Mouse (Mus musculus): ENCODE data around the gene Olfr1042. TPM values are rescaled to one million over a fixed set of nuclear protein-coding genes. Genes with fewer than 3 reads are reported as not detected.
"Not testable (repeated sequence)": the region's sequence is repeated elsewhere in the genome, so short reads cannot be mapped to it uniquely, and the experiment has no call there.

Olfr1042 gene
- polyA plus RNA-seq (2015; fragmentation: Nextera tagmentation; extraction: Ambion mirVana) = not detected in 2 replicates

DNA sequence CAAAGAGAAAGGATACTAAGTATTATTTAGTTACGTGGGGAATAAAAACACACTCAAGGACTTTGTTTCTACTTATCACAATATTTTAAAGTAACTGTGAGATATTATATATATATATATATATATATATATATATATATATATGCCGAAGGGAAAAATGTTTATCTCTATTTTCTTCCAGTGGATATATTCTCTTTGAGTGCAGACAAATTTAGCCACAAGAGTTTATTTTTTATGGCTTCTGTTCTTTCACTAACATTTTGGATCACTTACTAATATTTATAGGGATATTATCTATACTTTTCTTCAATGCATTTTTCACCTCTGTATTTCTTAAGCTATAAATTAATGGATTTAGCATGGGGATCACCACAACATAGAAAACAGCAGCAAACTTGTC, at the start of gene Olfr1042:
Olfr1042 (minus strand) TSS at position 101 of the 400 bp plus-strand sequence.
- H3K4me1 ChIP-seq = no peaks in the 10 kb centered on the region
- no peaks in the 10 kb centered on the region for H3K36me3 ChIP-seq
- H3K27ac ChIP-seq (replicated peaks) = no peak within 1 kb of the TSS
- no peaks in the 10 kb centered on the region for H3K27me3 ChIP-seq
- no peak within 1 kb of the TSS for H3K4me2 ChIP-seq (replicated peaks)
- no peak for ATAC-seq (replicated peaks)
- no peak within 1 kb of the TSS for H3K9ac ChIP-seq (replicated peaks)
- H3K9me3 ChIP-seq = no peaks in the 10 kb centered on the region
- WGBS = 83% methylated on average over 2 of the region's 2 CpGs
- H3K4me3 ChIP-seq = no peak within 1 kb of the TSS

DNA sequence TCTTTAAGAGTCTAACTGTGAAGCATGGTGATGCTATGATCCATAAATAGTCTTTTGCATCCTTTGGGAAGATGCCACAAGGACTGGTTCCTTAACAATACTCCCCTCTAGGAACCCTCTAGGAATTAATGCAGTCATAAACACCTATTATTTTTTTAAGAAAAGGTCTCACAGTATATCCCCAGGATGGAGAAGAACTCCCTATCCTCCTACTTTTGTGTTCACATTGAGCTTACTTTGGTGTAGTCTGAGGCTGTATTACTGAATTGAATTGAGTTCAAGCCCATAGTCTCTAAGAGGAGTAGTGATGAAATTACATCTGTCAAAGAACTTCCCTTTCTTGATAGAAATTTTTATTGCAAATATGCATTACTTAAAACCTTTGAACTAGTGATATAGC, 41.3 kb upstream of the Olfr1042 start, which contains the start of gene Olfr1045:
Olfr1045 (minus strand) TSS at position 101 of the 400 bp plus-strand sequence.
- Histone ChIP-seq H3K9me3 (no peaks in the 10 kb centered on the region), H3K36me3 (no peaks in the 10 kb centered on the region), H3K4me1 (no peaks in the 10 kb centered on the region), H3K4me3 (no peak within 1 kb of the TSS), H3K27ac (replicated peaks) (no peak within 1 kb of the TSS), H3K27me3 (no peaks in the 10 kb centered on the region), H3K9ac (replicated peaks) (no peak within 1 kb of the TSS), H3K4me2 (replicated peaks) (no peak within 1 kb of the TSS)
- no peak for ATAC-seq (replicated peaks)

DNA sequence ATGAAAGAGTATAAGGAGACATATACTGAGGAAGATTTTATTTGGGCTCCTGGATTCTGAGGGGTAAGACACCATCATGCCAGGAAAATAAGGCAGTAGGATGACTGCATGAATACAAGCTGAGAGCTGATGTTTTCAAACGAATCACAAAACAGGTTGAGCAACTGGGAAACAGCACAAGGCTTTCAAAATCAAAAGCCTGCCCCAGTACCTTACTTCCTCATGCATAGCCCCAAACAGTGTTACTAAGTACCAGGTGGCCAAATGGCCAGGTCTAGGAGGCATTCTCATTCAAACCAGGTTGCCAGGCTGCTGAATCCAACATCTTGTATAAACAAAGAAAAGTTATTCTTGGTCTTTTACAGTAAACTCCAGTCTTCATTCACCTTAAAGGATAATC, 34.2 kb upstream of the Olfr1042 start:
- no peaks in the 10 kb centered on the region for H3K36me3 ChIP-seq
- H3K9ac ChIP-seq (replicated peaks) = no peak overlapping the region
- H3K4me3 ChIP-seq = no peak overlapping the region
- WGBS = 54% methylated on average over 1 of the region's 1 CpGs
- no peak overlapping the region for H3K27ac ChIP-seq (replicated peaks)
- no peaks in the 10 kb centered on the region for H3K9me3 ChIP-seq
- H3K4me2 ChIP-seq (replicated peaks) = no peak overlapping the region
- no peak for ATAC-seq (replicated peaks)
- H3K4me1 ChIP-seq = no peaks in the 10 kb centered on the region
- H3K27me3 ChIP-seq = no peaks in the 10 kb centered on the region

DNA sequence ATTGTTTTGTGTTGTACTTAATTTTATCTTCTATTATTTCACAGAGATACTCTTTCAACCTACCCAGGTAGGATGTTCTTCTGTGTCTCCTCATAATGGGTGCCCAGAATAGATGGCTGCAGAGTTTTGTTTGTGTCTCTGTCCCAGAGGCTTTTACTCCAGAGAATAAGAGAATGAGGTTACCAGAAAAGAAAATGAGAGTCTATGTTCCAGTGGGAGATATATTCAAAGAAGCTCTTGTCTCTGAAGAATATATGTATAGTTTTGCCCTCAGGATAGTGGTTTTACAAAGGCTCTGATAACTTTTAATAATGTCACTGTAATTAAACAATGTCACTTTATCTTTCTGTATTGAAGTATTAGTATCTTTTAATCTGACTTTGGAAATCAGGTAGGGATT, 23.9 kb upstream of the Olfr1042 start, which contains the start of gene Olfr52:
Olfr52 (minus strand) TSS at position 101 of the 400 bp plus-strand sequence.
- no peak for ATAC-seq (replicated peaks)
- H3K4me3 ChIP-seq = no peak within 1 kb of the TSS

DNA sequence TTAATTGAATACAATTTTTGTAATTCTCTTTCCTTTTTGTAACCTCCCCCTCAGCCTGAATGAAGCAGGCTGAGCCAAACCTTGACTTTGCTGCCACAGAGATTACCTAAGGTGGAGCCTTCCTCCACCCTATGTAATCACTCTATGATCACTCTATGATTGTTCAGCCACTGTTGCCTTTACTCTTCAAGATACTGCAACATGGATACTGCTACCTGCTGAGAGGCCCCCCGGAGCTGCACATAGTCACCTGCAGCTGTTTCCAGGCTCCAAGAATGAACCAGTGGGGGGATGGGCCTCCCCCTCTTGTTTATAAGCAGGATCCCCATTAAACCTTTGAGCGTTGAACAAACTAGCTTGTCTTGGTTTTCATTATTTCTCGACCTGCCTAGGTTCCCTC, 18.3 kb upstream of the Olfr1042 start:
- no peak overlapping the region for H3K9ac ChIP-seq (replicated peaks)
- H3K9me3 ChIP-seq = no peaks in the 10 kb centered on the region
- no peak for ATAC-seq (replicated peaks)
- H3K4me2 ChIP-seq (replicated peaks) = no peak overlapping the region
- WGBS = 80% methylated on average over 3 of the region's 3 CpGs
- H3K4me3 ChIP-seq = no peak overlapping the region
- H3K4me1 ChIP-seq = no peaks in the 10 kb centered on the region
- H3K27me3 ChIP-seq = no peaks in the 10 kb centered on the region
- no peaks in the 10 kb centered on the region for H3K36me3 ChIP-seq
- H3K27ac ChIP-seq (replicated peaks) = no peak overlapping the region

More for the DNA sequence above, 23.9 kb upstream of the Olfr1042 start, which contains the start of gene Olfr52:
- no peak within 1 kb of the TSS for H3K4me2 ChIP-seq (replicated peaks)
- H3K27ac ChIP-seq (replicated peaks) = no peak within 1 kb of the TSS
- no peaks in the 10 kb centered on the region for H3K27me3 ChIP-seq
- no peaks in the 10 kb centered on the region for H3K36me3 ChIP-seq
- no peaks in the 10 kb centered on the region for H3K4me1 ChIP-seq
- H3K9ac ChIP-seq (replicated peaks) = no peak within 1 kb of the TSS
- H3K9me3 ChIP-seq = no peaks in the 10 kb centered on the region

DNA sequence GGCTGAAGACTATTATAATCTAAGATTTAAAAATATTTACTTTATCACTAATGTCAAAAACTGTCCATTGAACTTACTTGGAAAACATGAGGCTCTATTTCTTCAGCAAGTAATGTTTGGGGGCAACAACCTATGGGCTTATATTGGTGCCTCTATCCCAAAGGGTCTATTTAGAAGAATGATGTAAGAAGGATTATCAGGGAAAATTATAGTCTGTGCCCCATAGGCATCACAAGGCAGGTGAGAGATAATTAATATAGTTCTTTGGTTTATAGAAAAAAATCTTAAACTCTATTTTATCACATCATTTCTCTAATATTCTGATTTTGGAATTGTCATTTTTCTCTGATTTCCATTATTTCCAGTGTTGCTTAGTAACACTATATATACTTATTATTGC, 16.1 kb upstream of the Olfr1042 start, which contains the start of gene Olfr1044:
Olfr1044 (minus strand) TSS at position 101 of the 400 bp plus-strand sequence.
- H3K9ac ChIP-seq (replicated peaks) = no peak within 1 kb of the TSS
- H3K27me3 ChIP-seq = no peaks in the 10 kb centered on the region
- H3K4me1 ChIP-seq = no peaks in the 10 kb centered on the region
- no peak for ATAC-seq (replicated peaks)
- H3K9me3 ChIP-seq = no peaks in the 10 kb centered on the region
- no peak within 1 kb of the TSS for H3K4me3 ChIP-seq
- H3K4me2 ChIP-seq (replicated peaks) = no peak within 1 kb of the TSS
- H3K27ac ChIP-seq (replicated peaks) = no peak within 1 kb of the TSS
- no peaks in the 10 kb centered on the region for H3K36me3 ChIP-seq

DNA sequence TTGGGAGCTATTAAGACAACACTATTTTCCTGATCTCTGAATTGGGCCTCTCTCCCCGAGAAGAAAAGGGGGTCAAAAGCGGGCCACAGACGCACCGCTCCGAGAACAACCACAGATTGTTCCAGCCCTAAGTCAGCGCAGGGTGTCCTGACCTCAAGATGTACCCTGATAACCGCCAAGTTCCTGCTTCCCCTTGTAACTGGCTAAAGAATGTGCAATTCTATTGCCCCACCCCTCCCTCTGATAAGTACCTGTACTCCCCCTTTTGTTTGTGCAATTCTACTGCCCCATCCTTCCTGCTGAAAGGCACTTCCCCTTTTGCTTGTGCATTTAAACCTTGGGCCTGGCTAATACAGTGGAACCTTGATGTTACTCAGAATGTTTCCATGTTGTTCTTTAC, 13.8 kb upstream of the Olfr1042 start:
- not testable (repeated sequence) for H3K36me3 ChIP-seq; H3K9me3 ChIP-seq; H3K4me3 ChIP-seq; H3K4me2 ChIP-seq (replicated peaks); H3K4me1 ChIP-seq; H3K9ac ChIP-seq (replicated peaks); H3K27ac ChIP-seq (replicated peaks); H3K27me3 ChIP-seq; ATAC-seq (replicated peaks)
- WGBS = 88% methylated on average over 7 of the region's 7 CpGs

DNA sequence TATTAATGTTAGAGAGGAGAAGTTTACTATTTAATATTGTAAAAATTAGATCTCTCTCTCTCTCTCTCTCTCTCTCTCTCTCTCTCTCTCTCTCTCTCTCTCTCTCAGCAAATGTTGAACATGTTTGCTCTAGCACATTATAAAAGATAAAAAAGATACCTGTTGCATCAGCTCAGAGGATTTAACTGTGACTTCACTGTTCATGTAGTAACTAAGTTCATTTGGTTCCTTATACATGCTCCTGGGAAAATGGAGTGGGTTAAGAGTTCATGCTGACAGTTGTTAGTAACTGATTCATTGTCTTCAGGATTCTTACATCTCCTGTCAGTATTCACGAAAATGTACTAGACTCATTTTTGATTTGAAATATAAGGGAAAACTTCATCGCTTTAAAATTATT, 5.8 kb upstream of the Olfr1042 start, which contains the start of gene Olfr1043:
Olfr1043 (minus strand) TSS at position 101 of the 400 bp plus-strand sequence.
- no peak within 1 kb of the TSS for H3K4me2 ChIP-seq (replicated peaks)
- H3K36me3 ChIP-seq = no peaks in the 10 kb centered on the region
- no peaks in the 10 kb centered on the region for H3K4me1 ChIP-seq
- no peaks in the 10 kb centered on the region for H3K9me3 ChIP-seq
- no peak within 1 kb of the TSS for H3K27ac ChIP-seq (replicated peaks)
- no peak within 1 kb of the TSS for H3K9ac ChIP-seq (replicated peaks)
- WGBS = 90% methylated on average over 2 of the region's 2 CpGs
- H3K27me3 ChIP-seq = no peaks in the 10 kb centered on the region
- no peak for ATAC-seq (replicated peaks)
- H3K4me3 ChIP-seq = no peak within 1 kb of the TSS

DNA sequence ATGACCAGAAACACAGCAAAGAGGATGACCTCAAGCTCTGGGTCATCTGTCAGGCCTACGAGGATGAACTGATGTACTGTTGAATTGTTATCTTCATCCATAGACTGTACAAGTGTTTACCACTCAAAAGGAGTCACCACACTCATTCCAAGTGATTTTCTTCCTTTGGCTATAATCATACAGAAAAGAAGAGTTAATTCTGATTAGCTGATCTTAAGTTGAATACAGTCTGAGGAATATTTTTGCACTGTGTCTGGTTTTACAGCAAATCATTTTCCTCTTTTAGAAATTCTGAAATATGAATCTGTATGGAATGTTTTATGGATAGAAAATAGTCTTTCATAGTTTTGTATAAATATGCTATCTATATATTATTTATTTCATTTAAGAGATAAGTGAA, 15.0 kb downstream of the Olfr1042 start, which contains the start of gene Olfr1040:
Olfr1040 (minus strand) TSS at position 101 of the 400 bp plus-strand sequence.
- no peaks in the 10 kb centered on the region for H3K4me1 ChIP-seq
- no peaks in the 10 kb centered on the region for H3K36me3 ChIP-seq
- no peak within 1 kb of the TSS for H3K9ac ChIP-seq (replicated peaks)
- H3K4me2 ChIP-seq (replicated peaks) = no peak within 1 kb of the TSS
- H3K27ac ChIP-seq (replicated peaks) = no peak within 1 kb of the TSS
- no peaks in the 10 kb centered on the region for H3K9me3 ChIP-seq
- WGBS = 89% methylated on average over 1 of the region's 1 CpGs
- H3K4me3 ChIP-seq = no peak within 1 kb of the TSS
- H3K27me3 ChIP-seq = no peaks in the 10 kb centered on the region
- no peak for ATAC-seq (replicated peaks)

DNA sequence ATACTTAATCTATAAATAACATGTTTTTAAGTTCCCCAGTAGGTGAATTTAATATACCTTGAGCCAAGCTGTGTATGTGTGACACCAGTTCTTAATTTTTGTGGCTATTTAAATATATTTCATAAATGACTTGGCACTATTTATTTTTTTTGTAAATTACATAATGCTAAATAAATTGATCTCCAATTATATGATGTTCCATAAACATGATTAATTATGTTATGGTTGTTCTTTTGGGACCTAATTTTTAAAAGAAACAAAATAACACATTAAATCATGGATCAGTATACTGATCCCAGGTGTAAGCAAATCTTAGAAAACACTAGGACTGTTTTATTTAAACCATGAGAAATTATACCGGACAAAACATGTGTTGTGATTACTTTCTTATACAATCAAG, 25.8 kb downstream of the Olfr1042 start, which contains the start of gene Olfr1039:
Olfr1039 (minus strand) TSS at position 101 of the 400 bp plus-strand sequence.
- Histone ChIP-seq H3K4me2 (replicated peaks) (no peak within 1 kb of the TSS), H3K36me3 (no peaks in the 10 kb centered on the region), H3K4me3 (no peak within 1 kb of the TSS), H3K9me3 (no peaks in the 10 kb centered on the region), H3K9ac (replicated peaks) (no peak within 1 kb of the TSS), H3K27ac (replicated peaks) (no peak within 1 kb of the TSS), H3K27me3 (no peaks in the 10 kb centered on the region), H3K4me1 (no peaks in the 10 kb centered on the region)
- WGBS = 94% methylated on average over 1 of the region's 1 CpGs
- no peak for ATAC-seq (replicated peaks)

Other genes starting within 250 kb of the Olfr1042 start
- not detected in 2 replicates for gene Olfr1025-ps1, start 246.6 kb downstream of the Olfr1042 start, polyA plus RNA-seq (2015; fragmentation: Nextera tagmentation; extraction: Ambion mirVana)
- not detected in 2 replicates for gene Olfr1026, start 240.3 kb downstream of the Olfr1042 start, polyA plus RNA-seq (2015; fragmentation: Nextera tagmentation; extraction: Ambion mirVana)
- gene Olfr1028, start 211.4 kb downstream of the Olfr1042 start, polyA plus RNA-seq (2015; fragmentation: Nextera tagmentation; extraction: Ambion mirVana) = not detected in 2 replicates
- gene Olfr1029, start 187.9 kb downstream of the Olfr1042 start, polyA plus RNA-seq (2015; fragmentation: Nextera tagmentation; extraction: Ambion mirVana) = not detected in 2 replicates
- gene Olfr1030, start 182.6 kb downstream of the Olfr1042 start, polyA plus RNA-seq (2015; fragmentation: Nextera tagmentation; extraction: Ambion mirVana) = not detected in 2 replicates
- not detected in 2 replicates for gene Olfr1031, start 171.5 kb downstream of the Olfr1042 start, polyA plus RNA-seq (2015; fragmentation: Nextera tagmentation; extraction: Ambion mirVana)
- not detected in 2 replicates for gene Olfr1032, start 156.3 kb downstream of the Olfr1042 start, polyA plus RNA-seq (2015; fragmentation: Nextera tagmentation; extraction: Ambion mirVana)
- gene Olfr1033, start 141.2 kb downstream of the Olfr1042 start, polyA plus RNA-seq (2015; fragmentation: Nextera tagmentation; extraction: Ambion mirVana) = not detected in 2 replicates
- gene Olfr1034, start 116.0 kb downstream of the Olfr1042 start, polyA plus RNA-seq (2015; fragmentation: Nextera tagmentation; extraction: Ambion mirVana) = not detected in 2 replicates
- gene Olfr1036, start 87.8 kb downstream of the Olfr1042 start, polyA plus RNA-seq (2015; fragmentation: Nextera tagmentation; extraction: Ambion mirVana) = not detected in 2 replicates
- gene Olfr1037, start 74.5 kb downstream of the Olfr1042 start, polyA plus RNA-seq (2015; fragmentation: Nextera tagmentation; extraction: Ambion mirVana) = not detected in 2 replicates
- gene Olfr1039, start 25.9 kb downstream of the Olfr1042 start, polyA plus RNA-seq (2015; fragmentation: Nextera tagmentation; extraction: Ambion mirVana) = not detected in 2 replicates
- not detected in 2 replicates for gene Olfr1040, start 15.1 kb downstream of the Olfr1042 start, polyA plus RNA-seq (2015; fragmentation: Nextera tagmentation; extraction: Ambion mirVana)
- gene Olfr1043, start 5.7 kb upstream of the Olfr1042 start, polyA plus RNA-seq (2015; fragmentation: Nextera tagmentation; extraction: Ambion mirVana) = not detected in 2 replicates
- gene Olfr1044, start 16.0 kb upstream of the Olfr1042 start, polyA plus RNA-seq (2015; fragmentation: Nextera tagmentation; extraction: Ambion mirVana) = not detected in 2 replicates
- not detected in 2 replicates for gene Olfr52, start 23.8 kb upstream of the Olfr1042 start, polyA plus RNA-seq (2015; fragmentation: Nextera tagmentation; extraction: Ambion mirVana)
- not detected in 2 replicates for gene Olfr1045, start 41.2 kb upstream of the Olfr1042 start, polyA plus RNA-seq (2015; fragmentation: Nextera tagmentation; extraction: Ambion mirVana)
- gene Olfr1046, start 57.5 kb upstream of the Olfr1042 start, polyA plus RNA-seq (2015; fragmentation: Nextera tagmentation; extraction: Ambion mirVana) = not detected in 2 replicates
- not detected in 2 replicates for gene Olfr1047, start 69.6 kb upstream of the Olfr1042 start, polyA plus RNA-seq (2015; fragmentation: Nextera tagmentation; extraction: Ambion mirVana)
- not detected in 2 replicates for gene Olfr1048, start 78.5 kb upstream of the Olfr1042 start, polyA plus RNA-seq (2015; fragmentation: Nextera tagmentation; extraction: Ambion mirVana)
- not detected in 2 replicates for gene Olfr1049, start 96.5 kb upstream of the Olfr1042 start, polyA plus RNA-seq (2015; fragmentation: Nextera tagmentation; extraction: Ambion mirVana)
- not detected in 2 replicates for gene Olfr1051, start 117.2 kb upstream of the Olfr1042 start, polyA plus RNA-seq (2015; fragmentation: Nextera tagmentation; extraction: Ambion mirVana)
- gene Olfr1052, start 130.6 kb upstream of the Olfr1042 start, polyA plus RNA-seq (2015; fragmentation: Nextera tagmentation; extraction: Ambion mirVana) = not detected in 2 replicates
- gene Olfr1053, start 153.4 kb upstream of the Olfr1042 start, polyA plus RNA-seq (2015; fragmentation: Nextera tagmentation; extraction: Ambion mirVana) = not detected in 2 replicates
- gene Olfr1054, start 173.6 kb upstream of the Olfr1042 start, polyA plus RNA-seq (2015; fragmentation: Nextera tagmentation; extraction: Ambion mirVana) = not detected in 2 replicates
- gene Olfr1055, start 188.4 kb upstream of the Olfr1042 start, polyA plus RNA-seq (2015; fragmentation: Nextera tagmentation; extraction: Ambion mirVana) = not detected in 2 replicates
- gene Olfr1056, start 200.6 kb upstream of the Olfr1042 start, polyA plus RNA-seq (2015; fragmentation: Nextera tagmentation; extraction: Ambion mirVana) = not detected in 2 replicates
- not detected in 2 replicates for gene Olfr1057, start 216.6 kb upstream of the Olfr1042 start, polyA plus RNA-seq (2015; fragmentation: Nextera tagmentation; extraction: Ambion mirVana)
- gene Olfr1058, start 226.7 kb upstream of the Olfr1042 start, polyA plus RNA-seq (2015; fragmentation: Nextera tagmentation; extraction: Ambion mirVana) = not detected in 2 replicates